Mouse (Mus musculus) gastrocnemius, postnatal 10 days (tissue): Measurements from ENCODE around the gene A530084C06Rik. TPM values are rescaled to one million over a fixed set of nuclear protein-coding genes. Genes with fewer than 3 reads are reported as not detected.

ENCODE experiments used
- DNase-seq: peaks from one replicate; pipeline ENCODE4 v3.0.0; 2021; ENCODE audit warnings: mixed read lengths
- total RNA-seq, 2 experiments: library from RNA; stranded (reverse); gene quantifications; 2 replicates each; pipeline ENCODE4 v1.2.3; 2021

The A530084C06Rik gene
- total RNA-seq, 2 experiments from 2014 or later: not detected

DNA sequence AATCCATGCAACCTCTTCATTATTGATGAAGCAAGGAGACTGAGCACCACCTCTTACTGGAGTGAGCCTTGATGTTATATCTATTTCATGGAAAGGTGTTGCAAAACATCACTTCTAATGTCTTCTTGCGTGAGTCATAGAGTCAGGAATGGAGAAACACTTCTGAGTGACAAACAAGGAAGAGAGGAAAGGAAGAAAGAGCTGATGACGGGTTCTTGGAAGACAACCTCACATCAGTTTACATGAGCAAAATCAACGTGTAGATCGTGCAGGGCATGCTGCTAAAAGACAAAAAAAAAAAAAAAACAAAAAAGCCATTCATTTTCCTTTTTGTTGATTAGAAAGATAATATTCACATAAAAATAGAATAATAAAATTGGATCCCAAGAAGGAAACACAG is 24.4 kb downstream of the A530084C06Rik start:
- DNase-seq: no peak

- DNase-seq: no peak
These were observed 27.5 kb downstream of the A530084C06Rik start for GRCm38 (mm10) chr13:31531651-31532061.

GRCm38 (mm10) chr13:31531186-31531585 is 27.9 kb downstream of the A530084C06Rik start:
- no peak for DNase-seq

GRCm38 (mm10) chr13:31524976-31525375 is 34.2 kb downstream of the A530084C06Rik start:
- DNase-seq: no peak

DNA sequence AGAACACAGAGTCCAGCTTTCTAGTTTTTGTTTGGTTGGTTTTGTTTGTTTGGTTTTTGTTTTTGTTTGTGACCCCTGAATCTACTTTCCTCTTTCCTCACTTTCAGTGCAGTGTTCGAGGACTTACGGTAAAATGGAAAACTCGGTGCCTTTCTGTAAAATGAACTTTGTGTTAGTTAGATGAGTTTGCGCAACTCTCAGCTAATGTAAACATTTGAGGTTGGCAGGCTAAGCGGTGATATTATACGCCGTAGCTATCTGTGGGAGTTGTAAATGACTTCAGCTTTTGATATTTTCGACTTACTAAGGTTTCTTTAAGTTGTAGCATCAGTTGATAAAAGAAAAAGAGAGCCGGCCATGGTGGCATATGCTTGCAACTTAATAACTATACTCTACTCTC is 40.2 kb downstream of the A530084C06Rik start:
- no peak for DNase-seq

DNA sequence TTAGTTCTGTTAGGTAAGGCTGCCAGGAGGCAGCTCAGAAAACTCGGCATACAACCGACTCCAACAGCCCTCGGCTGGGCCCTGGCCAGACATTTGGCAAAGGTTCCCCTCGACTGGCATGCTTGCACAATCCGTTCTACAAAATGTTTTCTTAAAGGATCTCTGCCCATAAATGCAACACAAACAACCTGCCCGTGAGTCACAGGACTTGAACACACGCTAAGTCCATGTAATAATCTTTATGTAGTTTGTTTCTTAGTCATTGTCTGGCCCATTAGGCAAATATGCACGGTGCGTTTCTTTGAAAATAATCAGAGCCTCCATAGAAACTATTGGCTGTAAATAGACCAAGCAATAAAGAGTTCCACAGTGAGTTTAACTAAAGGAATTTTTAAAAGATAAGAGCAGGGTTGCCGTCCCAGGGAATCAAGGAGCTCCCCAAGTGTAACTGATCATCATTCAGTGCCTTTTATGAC is 40.7 kb downstream of the A530084C06Rik start:
- DNase-seq: peak; percentile 18

DNA sequence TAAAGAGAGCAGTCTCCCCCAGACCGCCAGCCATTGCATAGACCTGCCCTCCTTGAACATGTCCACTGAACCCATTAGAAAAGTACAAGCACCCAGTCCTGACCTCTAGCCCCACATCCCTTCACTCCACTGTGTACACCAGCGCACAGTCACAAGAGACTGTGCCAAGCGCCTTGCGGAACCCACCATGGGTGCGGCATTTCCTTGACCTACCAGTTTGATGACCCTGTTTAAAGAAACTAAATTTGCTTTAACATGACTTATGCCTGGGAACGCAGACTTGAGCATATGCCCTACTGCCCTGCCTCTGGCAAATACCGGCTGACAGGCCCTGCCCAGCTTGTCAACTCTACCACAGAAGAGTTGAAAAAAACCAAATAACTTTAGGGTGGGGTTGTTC is 43.9 kb downstream of the A530084C06Rik start:
- no peak for DNase-seq

DNA sequence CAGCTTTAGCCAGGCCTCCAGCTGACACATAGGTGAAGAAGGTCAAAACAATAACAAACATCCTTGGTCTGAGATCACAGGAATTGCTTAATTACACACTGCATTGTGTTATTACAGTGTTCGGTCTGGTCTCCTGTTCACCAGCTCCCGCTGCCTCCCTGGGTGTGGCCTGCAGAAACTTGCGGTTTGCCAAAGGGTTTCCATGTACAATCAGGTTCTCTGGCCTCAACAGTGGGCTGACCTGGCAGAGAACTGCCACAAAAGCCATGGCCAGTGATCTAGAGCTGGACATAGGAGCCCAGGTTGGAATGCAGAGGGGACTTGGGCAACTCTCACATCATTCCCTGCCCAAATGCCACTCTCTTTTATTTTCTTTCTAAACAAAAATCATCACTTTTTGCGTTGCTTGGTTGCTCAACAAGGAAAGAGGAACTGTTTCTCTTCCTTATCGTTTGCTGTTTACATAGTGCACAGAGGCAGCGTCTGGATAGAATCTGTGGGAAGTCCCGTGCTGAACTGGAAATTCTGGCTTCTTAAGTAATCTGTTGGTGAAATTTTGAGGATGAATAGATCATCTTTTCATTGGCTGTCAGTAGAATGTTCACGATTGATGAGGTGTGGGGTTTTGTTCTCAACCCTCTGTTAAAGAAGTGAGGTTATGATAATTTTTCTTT is 52.5 kb downstream of the A530084C06Rik start:
- DNase-seq: no peak

Other genes with a start within 250 kb of the A530084C06Rik start
- gene Foxq1, start 3.2 kb downstream of the A530084C06Rik start, total RNA-seq: not detected
- not detected for gene Foxf2, start 66.5 kb upstream of the A530084C06Rik start, total RNA-seq
- gene Foxc1, start 247.3 kb upstream of the A530084C06Rik start, total RNA-seq: 1 to 10 TPM; 1.8 to 2.6 TPM